Mouse (Mus musculus) megakaryocyte-erythroid progenitor cell, adult 5-6 weeks (primary cell): Measurements from ENCODE around the gene Cfh. TPM values are rescaled to one million over a fixed set of nuclear protein-coding genes. Genes with fewer than 3 reads are reported as not detected.
"Not testable (repeated sequence)": the region's sequence is repeated elsewhere in the genome, so short reads cannot be mapped to it uniquely, and the experiment has no call there.

ENCODE experiments used
- ATAC-seq: replicated peaks from 2 replicates; pipeline ENCODE4 v1.8.0; 2016; ENCODE audit warnings: mild to moderate bottlenecking, inconsistent platforms; ENCODE audit not compliant: severe bottlenecking, poor library complexity, low FRiP score, low TSS enrichment
- total RNA-seq, 2 experiments: library from RNA; stranded (forward) in 1 of 2; stranded (reverse) in 1 of 2; fragments of 200-1000, 215-1000 nt in 1 of 2; fragments of >200 nt in 1 of 2; fragmentation: Nextera tagmentation in 1 of 2; gene quantifications; 2 replicates each; pipeline ENCODE4 v1.2.3; 2014 to 2017

Cfh gene
- total RNA-seq (2014; fragmentation: Nextera tagmentation) (not detected in 2 replicates), total RNA-seq (2017) (0.34 TPM in 1 of 2 replicates, not detected in the other)

DNA sequence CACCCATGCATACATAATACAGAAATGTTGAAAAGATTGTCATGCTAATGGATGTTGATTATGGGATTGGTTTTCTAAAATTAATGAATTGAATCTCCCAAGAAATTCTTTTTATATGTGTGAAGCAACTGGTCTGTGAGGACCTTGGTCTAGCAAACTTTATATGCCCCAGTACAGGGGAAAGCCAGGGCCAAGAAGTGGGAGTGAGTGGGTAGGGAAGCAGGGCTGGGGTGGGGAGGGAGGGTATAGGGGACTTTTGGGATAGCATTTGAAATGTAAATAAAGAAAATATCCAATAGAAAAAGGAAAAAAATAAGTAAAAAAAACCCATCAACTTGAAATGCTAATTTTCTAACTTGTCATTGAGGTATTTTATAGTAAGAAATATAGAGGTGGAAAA lies at the start of gene Cfh:
TSS of gene Cfh (minus strand) at position 101 of the 400 bp plus-strand sequence.
- not testable (repeated sequence) for ATAC-seq

DNA sequence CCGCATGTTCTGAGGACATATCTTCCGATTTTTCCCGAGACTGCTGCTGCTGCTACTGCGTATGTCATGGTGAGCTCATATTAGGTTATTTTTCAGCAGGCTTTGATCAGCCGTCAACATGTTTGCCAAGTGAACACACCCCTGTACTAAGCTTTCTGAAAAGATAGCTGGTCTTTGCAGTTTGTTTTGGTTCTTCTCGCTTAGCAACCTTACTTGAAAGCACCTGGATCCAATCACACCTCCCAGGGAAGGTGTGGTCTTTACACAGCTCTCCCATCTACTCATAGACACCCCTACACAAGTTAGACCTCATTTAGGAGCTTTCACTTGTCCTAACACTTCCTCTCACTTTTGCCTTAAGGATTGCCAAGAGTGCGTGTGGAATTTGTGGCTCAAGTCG lies 43.1 kb upstream of the Cfh start:
- no peak for ATAC-seq

DNA sequence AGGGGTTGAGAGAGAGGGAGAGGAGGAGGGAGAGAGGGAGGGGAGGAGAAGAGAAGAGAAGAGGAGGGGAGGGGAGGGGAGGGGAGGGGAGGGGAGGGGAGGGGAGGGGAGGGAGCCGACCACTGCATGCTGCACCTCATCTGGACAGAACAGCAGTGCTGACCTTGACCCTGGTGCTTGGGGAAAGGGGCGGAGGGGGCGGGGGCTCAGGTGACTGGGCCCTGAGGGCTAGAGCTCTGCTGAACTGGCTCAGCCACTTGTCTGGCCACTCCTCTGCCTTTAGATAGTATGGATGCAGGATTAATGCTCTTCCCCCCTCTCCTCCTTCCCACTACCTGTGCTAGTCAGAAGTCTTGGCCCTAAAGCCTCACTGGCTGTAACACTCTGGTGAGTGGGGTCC lies 41.7 kb upstream of the Cfh start:
- no peak for ATAC-seq

DNA sequence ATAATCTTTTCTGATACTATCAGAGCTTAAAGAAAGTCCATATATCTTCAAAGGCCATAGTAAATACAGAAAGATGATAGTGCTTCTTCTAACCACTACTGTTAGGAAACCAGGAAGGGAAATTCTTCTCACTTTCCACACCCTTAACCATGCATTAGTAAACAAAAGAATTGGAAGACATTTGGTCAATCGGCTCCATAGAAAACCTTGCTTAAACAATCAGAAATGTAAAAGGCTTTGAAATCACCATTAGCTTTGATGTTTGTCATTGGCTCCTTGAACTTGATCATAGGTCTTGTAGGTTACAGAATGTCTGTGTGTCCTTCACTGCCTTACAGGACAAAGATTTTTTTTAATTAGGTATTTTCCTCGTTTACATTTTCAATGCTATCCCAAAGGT lies 21.8 kb upstream of the Cfh start:
- ATAC-seq, result no peak

DNA sequence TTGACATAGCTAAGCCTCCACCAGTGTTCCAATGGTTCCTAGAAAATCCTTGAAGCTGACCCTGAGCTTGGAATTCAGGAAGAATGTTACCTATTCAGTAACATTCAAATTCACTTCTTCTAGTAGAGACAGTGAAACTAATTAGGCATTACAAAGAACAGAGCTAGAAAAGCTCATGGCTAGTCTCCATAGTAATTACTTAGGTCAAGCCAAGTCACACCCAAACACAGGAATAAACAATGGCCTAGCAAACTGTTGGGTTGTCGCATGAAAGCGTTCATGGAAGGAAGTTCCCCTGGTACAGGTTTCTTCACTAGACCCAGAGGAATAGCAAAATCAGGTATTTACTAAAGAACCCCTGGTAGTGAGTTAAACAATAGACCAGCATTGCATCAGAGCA lies 4.9 kb upstream of the Cfh start:
- not testable (repeated sequence) for ATAC-seq

DNA sequence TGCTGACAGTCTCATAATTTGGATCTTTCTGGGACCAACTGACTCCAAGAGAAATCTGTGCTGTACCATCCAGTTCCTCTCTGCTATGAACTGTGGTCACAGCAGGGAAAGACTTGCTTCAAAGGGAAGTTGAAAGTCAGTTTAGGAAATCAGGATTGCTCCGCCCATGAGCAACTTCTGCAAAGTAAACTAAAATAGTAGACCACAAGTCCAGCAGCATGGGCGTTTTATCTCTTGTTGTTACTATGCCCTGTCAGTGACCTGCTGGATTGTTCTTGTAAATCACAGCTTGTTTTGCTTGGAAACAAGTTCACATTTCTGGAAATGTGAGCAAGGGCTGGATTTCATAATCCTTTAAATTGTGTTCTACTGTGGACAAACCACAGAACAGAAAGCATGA lies 356 bp downstream of the Cfh start:
- ATAC-seq, result no peak

DNA sequence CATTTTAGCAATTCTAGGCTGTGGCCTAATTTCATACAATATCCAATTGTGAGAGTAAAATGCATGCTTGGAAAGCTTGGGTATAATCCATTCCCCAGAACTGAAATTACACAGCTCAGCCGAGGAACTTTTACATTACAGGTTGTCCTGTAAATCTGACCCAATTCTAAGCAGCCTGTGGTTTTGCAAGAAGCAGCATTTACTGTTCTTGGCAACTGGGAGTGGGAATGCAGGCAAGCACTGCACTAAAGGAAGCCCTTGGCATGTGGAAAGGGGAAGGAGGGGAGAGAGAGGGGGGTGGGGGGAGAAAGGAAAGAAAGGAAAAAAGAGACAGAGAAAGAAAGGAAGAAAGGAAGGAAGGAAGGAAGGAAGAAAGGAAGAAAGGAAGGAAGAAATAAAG lies 3.4 kb downstream of the Cfh start:
- ATAC-seq, result no peak

DNA sequence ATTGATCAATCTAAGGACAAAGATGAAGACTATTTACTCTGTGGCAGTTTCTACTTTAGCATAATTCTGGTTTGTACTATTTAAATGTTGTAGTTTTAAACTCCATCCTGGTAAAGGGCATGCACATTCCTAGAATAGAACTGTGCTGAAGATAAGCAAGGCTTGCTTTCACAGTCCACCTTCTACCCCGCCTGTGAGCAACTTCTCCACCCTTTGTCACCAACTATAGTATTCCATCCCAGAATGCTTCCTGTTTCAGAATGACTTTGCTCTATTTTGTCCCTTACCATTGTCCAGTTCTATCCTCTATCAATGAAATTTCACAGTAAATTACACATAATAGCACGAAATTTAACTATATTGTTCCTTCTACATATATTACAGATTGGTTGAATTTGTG lies 8.1 kb downstream of the Cfh start:
- no peak for ATAC-seq

DNA sequence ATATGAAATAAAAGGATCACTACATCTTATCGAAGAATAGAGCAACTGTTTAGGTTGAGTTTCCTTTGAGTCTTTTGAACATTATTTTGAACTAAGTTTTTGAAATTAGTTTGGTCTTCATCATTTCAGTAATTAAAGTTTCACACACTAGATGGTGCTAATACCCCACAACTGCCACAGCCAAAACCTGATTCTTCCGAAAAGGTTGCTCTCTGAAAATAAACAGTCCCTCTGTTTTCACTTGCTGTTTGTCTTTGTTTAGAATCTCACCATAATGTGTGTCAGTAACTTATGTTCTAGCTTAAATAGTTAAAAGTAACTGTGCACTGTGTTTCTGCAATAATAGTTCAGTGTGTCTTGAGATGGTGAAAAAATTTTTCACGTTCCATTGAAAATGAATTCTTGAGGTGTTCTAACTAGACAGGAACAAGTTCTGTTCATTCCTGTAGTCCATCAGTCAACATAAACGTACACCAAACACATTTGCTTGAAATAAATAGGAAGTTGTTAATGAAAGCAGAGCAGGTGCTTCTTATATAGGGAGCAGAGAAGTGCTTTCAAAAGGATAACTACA lies 11.9 kb downstream of the Cfh start:
- ATAC-seq, result no peak

DNA sequence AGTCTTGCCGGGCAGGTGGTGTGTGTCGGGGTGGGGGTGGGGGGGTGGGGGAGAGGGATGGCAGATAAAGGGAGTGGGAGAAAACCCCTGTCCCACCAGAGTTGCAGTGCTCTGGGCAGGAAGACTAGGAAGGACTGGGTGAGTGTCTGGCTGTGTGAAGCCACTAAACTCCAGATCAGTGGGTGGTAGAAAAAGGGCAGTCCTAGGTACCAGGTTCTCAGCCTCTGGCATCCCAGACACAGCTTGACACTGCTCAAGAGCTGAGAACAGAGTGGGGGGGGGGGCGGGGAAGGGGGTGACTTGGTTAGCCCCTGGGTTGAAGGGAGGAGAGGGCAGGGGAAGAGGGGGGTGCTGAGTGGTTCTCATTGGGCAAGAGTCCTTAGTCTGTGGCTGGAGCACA lies 24.6 kb downstream of the Cfh start:
- no peak for ATAC-seq

DNA sequence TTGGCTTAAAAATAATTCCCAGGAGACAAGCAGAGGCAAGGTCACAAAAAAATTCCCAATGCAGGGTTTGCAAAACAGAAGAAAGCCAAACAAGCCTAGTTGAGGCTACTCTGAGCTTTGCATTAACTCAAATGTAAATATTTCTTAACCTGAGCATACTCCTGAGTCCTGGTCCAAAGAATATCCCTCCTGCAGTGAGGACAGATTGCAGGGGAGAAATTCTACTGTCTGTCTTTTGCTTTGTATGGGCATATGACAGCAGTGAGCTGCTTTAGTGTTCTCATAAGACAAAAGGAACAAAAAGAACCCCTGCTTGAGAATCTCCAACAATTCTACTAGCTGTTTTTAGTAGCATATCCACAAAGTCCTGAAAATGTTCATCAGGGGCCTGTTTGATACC lies 114.1 kb downstream of the Cfh start:
- no peak for ATAC-seq

Other genes starting within 250 kb of the Cfh start
- not detected in 2 replicates for gene Kcnt2, start 62.4 kb upstream of the Cfh start, total RNA-seq (2014; fragmentation: Nextera tagmentation)
- not detected in 2 replicates for gene Kcnt2, start 62.4 kb upstream of the Cfh start, total RNA-seq (2017)